Mouse (Mus musculus) heart, adult 2 months (tissue): Measurements from ENCODE around the gene H2afz. TPM values are rescaled to one million over a fixed set of nuclear protein-coding genes. Genes with fewer than 3 reads are reported as not detected.
"Not testable (repeated sequence)": the region's sequence is repeated elsewhere in the genome, so short reads cannot be mapped to it uniquely, and the experiment has no call there.

ENCODE experiments used
- DNase-seq, 2 experiments: peaks; one replicate each; pipeline ENCODE4 v3.0.0; 2021
- H3K27ac ChIP-seq: fragments of 200-600 bp; 2 replicates; pipeline ENCODE4 v1.8.1; 2022
- H3K27me3 ChIP-seq: fragments of 200-500 bp; 2 replicates; pipeline ENCODE4 v1.6.1; 2012; ENCODE audit warnings: mild to moderate bottlenecking, low read length, inconsistent platforms, mixed read lengths; ENCODE audit not compliant: control insufficient read depth, insufficient read depth
- H3K36me3 ChIP-seq: fragments of 200-500 bp; 2 replicates; pipeline ENCODE4 v1.6.1; 2012; ENCODE audit warnings: low read length, inconsistent platforms; ENCODE audit not compliant: control insufficient read depth, insufficient read depth
- H3K4me1 ChIP-seq: fragments of 200-500 bp; 2 replicates; pipeline ENCODE4 v1.6.1; 2011; ENCODE audit warnings: low read length; ENCODE audit not compliant: control insufficient read depth, insufficient read depth
- H3K4me3 ChIP-seq: fragments of 200-600 bp; 2 replicates; pipeline ENCODE4 v1.8.1; 2022
- H3K79me2 ChIP-seq: fragments of 200-500 bp; replicated peaks from 2 replicates; pipeline ENCODE4 v1.6.1; 2012; ENCODE audit warnings: mild to moderate bottlenecking, inconsistent platforms, low read length, moderate library complexity, mixed read lengths; ENCODE audit not compliant: control insufficient read depth, insufficient read depth
- H3K9ac ChIP-seq: fragments of 200-500 bp; 2 replicates; pipeline ENCODE4 v1.6.1; 2012; ENCODE audit warnings: low read depth, mild to moderate bottlenecking, control low read depth, inconsistent platforms, low read length, mixed read lengths
- CTCF ChIP-seq: fragments of 200-600 bp; IDR thresholded peaks from 2 replicates; pipeline ENCODE4 v1.8.1; 2022; ENCODE audit warnings: antibody characterized with exemption, mild to moderate bottlenecking, moderate library complexity
- EP300 ChIP-seq: fragments of 200-500 bp; IDR thresholded peaks from 2 replicates; pipeline ENCODE4 v1.6.1; 2011; ENCODE audit warnings: low read depth, low read length, control low read depth; ENCODE audit not compliant: insufficient read depth
- POLR2A ChIP-seq: fragments of 200-500 bp; IDR thresholded peaks from 2 replicates; pipeline ENCODE4 v1.6.1; 2011; ENCODE audit warnings: mild to moderate bottlenecking, low read depth, low read length, control low read depth; ENCODE audit not compliant: insufficient read depth
- WGBS: fragments of 180-500 bp; shearing (Covaris S2); methylation state at CpG from one replicate; pipeline ENCODE4 v1.1.7; 2018; 5-methylcytosine and 5-hydroxymethylcytosine counted together
- intact Hi-C: fragments of 180-260 bp; cut with DNase I; formaldehyde crosslinking; loops from one replicate; pipeline ENCODE4 v1.15.1; 2025
- polyA plus RNA-seq: library from polyadenylated mRNA; depleted of rRNA; stranded (reverse); fragments of >200 nt; gene quantifications from 2 replicates; pipeline ENCODE4 v1.2.3, GENCODE M21; 2012
- total RNA-seq, 2 experiments: library from RNA; stranded (reverse); gene quantifications; 2 replicates each; pipeline ENCODE4 v1.2.3; 2021

Gene H2afz
- total and polyA plus RNA-seq, 3 experiments = 53.7 to 103 (median 53.9) TPM

DNA sequence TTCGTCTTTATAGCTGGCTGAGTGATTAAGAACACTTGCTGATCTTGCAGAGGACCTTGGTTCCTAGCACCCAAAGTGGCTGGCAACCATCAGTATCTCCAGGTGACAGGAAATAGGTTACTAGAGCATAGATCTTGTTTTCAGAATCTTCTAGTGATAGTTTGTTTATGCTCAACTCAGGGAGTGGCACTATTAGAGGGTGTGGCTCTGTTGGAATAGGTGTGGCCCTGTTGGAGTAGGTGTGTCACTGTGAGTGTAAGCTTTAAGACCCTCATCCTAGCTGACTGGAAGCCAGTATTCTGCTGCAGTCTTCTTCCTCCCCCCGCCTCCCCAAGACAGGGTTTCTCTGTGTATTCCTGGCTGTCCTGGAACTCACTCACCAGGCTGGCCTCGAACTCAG is 20.0 kb upstream of the H2afz start:
- Histone ChIP-seq H3K36me3 (no peaks in the 10 kb centered on the region), H3K4me1 (no peaks in the 10 kb centered on the region), H3K27me3 (no peaks in the 10 kb centered on the region), H3K27ac (no peak overlapping the region), H3K79me2 (no peaks in the 10 kb centered on the region), H3K9ac (no peak overlapping the region), H3K4me3 (no peak overlapping the region)
- TF ChIP-seq EP300 (no peak), POLR2A (no peak), CTCF (no peak)
- 88% methylated on average over 3 of the region's 3 CpGs for WGBS
- intact Hi-C loops = no loop called here
- no peak for DNase-seq

DNA sequence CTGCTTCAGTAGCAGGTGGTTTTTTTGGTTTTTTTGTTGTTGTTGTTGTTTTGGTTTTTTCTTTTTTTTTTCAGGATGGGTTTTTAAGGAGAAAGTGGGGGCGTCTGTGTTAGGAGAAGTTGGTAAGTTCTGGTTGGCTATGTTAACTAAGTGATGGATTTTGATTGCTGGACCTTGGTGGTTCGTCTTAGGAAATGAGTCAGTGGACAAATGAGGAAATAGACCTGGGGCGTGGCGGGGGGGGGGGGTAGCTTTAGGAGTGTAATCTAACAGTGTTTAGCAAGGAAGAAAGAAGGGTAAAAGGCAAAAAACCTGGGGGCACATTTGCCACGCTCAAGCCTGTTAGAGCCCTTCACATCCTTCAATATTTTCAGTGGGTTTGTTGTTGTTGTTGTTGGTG is 17.7 kb upstream of the H2afz start:
- no peak for TF ChIP-seq CTCF
- TF ChIP-seq EP300 = no peak
- intact Hi-C loops = no loop called here
- Histone ChIP-seq H3K9ac (no peak overlapping the region), H3K27ac (no peak overlapping the region), H3K4me3 (no peak overlapping the region), H3K4me1 (no peaks in the 10 kb centered on the region), H3K27me3 (no peaks in the 10 kb centered on the region), H3K36me3 (no peaks in the 10 kb centered on the region), H3K79me2 (no peaks in the 10 kb centered on the region)
- no peak for DNase-seq
- WGBS = 66% methylated on average over 5 of the region's 5 CpGs

- intact Hi-C loops = no loop called here
- TF ChIP-seq EP300 (no peak), POLR2A (no peak), CTCF (no peak)
- 70% methylated on average over 9 of the region's 9 CpGs for WGBS
- Histone ChIP-seq H3K4me3 (no peak overlapping the region), H3K27ac (no peak overlapping the region), H3K9ac (no peak overlapping the region), H3K27me3 (no peaks in the 10 kb centered on the region), H3K36me3 (no peaks in the 10 kb centered on the region), H3K4me1 (no peaks in the 10 kb centered on the region), H3K79me2 (no peaks in the 10 kb centered on the region)
- no peak for DNase-seq
Measured at GRCm38 (mm10) chr3:137848354-137848753, 15.9 kb upstream of the H2afz start.

- no peak for DNase-seq
- H3K79me2 ChIP-seq = no peaks in the 10 kb centered on the region
- H3K27ac ChIP-seq = no peak overlapping the region
- H3K9ac ChIP-seq = no peak overlapping the region
- intact Hi-C loops = no loop called here
- 85% methylated on average over 5 of the region's 5 CpGs for WGBS
- TF ChIP-seq EP300 (no peak), POLR2A (no peak), CTCF (no peak)
- no peaks in the 10 kb centered on the region for H3K4me1 ChIP-seq
- no peak overlapping the region for H3K4me3 ChIP-seq
- no peaks in the 10 kb centered on the region for H3K27me3 ChIP-seq
- H3K36me3 ChIP-seq = no peaks in the 10 kb centered on the region
Measured at GRCm38 (mm10) chr3:137849697-137850096, 14.6 kb upstream of the H2afz start.

DNA sequence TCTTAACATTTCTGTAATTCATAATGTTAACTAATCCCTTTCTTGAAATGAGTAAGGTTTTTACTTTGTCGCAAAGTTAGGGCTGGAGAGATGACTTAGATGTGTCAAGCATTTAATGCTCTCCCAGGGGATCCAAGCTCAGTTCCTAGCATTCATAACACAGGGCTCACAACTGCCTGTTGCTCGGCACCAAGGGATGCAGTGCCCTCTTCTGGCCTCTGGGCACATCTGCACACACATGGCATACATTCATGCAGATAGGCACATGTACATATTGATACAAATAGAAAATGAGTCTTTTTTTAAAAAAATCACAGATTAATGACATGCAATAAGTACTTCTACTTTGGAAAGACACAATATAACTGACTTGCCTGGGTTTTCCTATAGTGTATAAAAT is 13.1 kb upstream of the H2afz start:
- TF ChIP-seq CTCF = no peak
- TF ChIP-seq POLR2A = no peak
- TF ChIP-seq EP300 = no peak
- Histone ChIP-seq H3K4me3 (no peak overlapping the region), H3K79me2 (no peaks in the 10 kb centered on the region), H3K4me1 (no peaks in the 10 kb centered on the region), H3K36me3 (no peaks in the 10 kb centered on the region), H3K27ac (no peak overlapping the region), H3K27me3 (no peaks in the 10 kb centered on the region), H3K9ac (no peak overlapping the region)
- DNase-seq = no peak
- 93% methylated on average over 2 of the region's 2 CpGs for WGBS
- intact Hi-C loops = no loop called here

DNA sequence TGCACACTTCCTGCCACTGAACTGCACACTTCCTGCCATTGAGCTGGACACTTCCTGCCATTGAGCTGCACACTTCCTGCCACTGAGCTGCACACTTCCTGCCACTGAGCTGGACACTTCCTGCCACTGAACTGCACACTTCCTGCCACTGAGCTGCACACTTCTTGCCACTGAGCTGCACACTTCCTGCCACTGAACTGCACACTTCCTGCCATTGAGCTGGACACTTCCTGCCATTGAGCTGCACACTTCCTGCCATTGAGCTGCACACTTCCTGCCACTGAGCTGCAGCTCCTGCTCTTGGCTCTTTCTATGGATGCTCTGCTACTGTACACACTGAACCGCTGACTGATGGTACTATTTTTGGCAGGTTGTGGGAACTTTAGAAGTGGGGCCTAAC is 11.3 kb upstream of the H2afz start:
- H3K27ac ChIP-seq = not testable (repeated sequence)

GRCm38 (mm10) chr3:137855328-137855727 is 9.0 kb upstream of the H2afz start:
- 66% methylated on average over 3 of the region's 3 CpGs for WGBS
- TF ChIP-seq POLR2A = no peak
- no peak for TF ChIP-seq EP300
- no peak for TF ChIP-seq CTCF
- Histone ChIP-seq H3K36me3 (no peaks in the 10 kb centered on the region), H3K27me3 (no peaks in the 10 kb centered on the region), H3K4me3 (no peak overlapping the region), H3K4me1 (no peaks in the 10 kb centered on the region), H3K27ac (no peak overlapping the region), H3K9ac (no peak overlapping the region), H3K79me2 (no peaks in the 10 kb centered on the region)
- intact Hi-C loops = no loop called here
- no peak for DNase-seq

More for the DNA sequence above, 11.3 kb upstream of the H2afz start:
- H3K9ac ChIP-seq, intact Hi-C loops, H3K36me3 ChIP-seq, DNase-seq, H3K79me2 ChIP-seq, H3K4me3 ChIP-seq, H3K4me1 ChIP-seq, H3K27me3 ChIP-seq: not testable (repeated sequence)
- WGBS = 56% methylated on average over 1 of the region's 1 CpGs
